Mouse (Mus musculus): Measurements from ENCODE around the gene Rhebl1. TPM values are rescaled to one million over a fixed set of nuclear protein-coding genes. Genes with fewer than 3 reads are reported as not detected.

Gene Rhebl1
- total and polyA plus RNA-seq, 3 experiments, result 10.1 to 16.6 TPM; not detected in 1

DNA sequence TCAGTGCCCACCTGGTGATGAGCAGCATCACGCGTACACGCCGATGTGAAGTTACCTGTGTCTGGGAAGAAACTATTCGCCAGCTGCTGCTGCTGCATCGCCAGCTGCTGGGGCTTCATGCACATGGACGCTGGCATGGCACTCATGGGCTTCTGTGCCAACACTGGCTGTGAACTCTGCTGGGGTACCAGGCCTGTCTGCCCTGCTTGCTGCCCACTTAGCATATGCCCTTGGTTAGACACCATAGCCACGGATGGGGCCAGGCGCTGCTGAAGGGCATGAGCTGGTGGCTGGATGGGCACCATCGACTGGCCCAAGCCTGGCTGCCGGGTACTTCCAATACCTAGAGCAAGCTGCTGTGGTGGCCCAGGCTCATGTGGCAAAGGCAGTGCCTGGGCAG lies 45.2 kb downstream of the Rhebl1 start:
- no peaks in the 10 kb centered on the region for H3K9me3 ChIP-seq (replicated peaks; ENCODE audit: insufficient read depth, low read length)
- no peak overlapping the region for H3K27ac ChIP-seq (ENCODE audit: control insufficient read depth, low read depth, low read length)
- H3K4me3 ChIP-seq (ENCODE audit: control insufficient read depth in 1 of 2, insufficient read depth in 1 of 2, low read depth in 2 of 2, low read length in 2 of 2), result no peak overlapping the region
- no peak overlapping the region for H3K9ac ChIP-seq (ENCODE audit: control insufficient read depth, low read depth, low read length, poor library complexity, severe bottlenecking)
- no peak for TF ChIP-seq MYC (IDR thresholded peaks at IDR 0.05; ENCODE audit: low read depth, low read length)
- TF ChIP-seq JUND (IDR thresholded peaks at IDR 0.05; ENCODE audit: low read depth, low read length), result no peak
- no peak for DNase-seq (ENCODE audit: low read depth, low spot score)
- no peaks in the 10 kb centered on the region for H3K4me1 ChIP-seq (ENCODE audit: control insufficient read depth in 1 of 2, insufficient read depth in 2 of 2, low read length in 2 of 2)
- H3K36me3 ChIP-seq (ENCODE audit: control insufficient read depth in 1 of 2, insufficient read depth in 2 of 2, low read length in 2 of 2), result peaks cover 0 to 40% of the 10 kb centered on the region in 2 experiments; a peak in 2 of 4 replicates
- no peaks in the 10 kb centered on the region for H3K27me3 ChIP-seq (ENCODE audit: control insufficient read depth in 1 of 2, insufficient read depth in 2 of 2, low read length in 2 of 2)
- no peaks in the 10 kb centered on the region; the same call in 1 of the 2 replicates for H3K79me2 ChIP-seq (ENCODE audit: control insufficient read depth, insufficient read depth, low read length, poor library complexity)

DNA sequence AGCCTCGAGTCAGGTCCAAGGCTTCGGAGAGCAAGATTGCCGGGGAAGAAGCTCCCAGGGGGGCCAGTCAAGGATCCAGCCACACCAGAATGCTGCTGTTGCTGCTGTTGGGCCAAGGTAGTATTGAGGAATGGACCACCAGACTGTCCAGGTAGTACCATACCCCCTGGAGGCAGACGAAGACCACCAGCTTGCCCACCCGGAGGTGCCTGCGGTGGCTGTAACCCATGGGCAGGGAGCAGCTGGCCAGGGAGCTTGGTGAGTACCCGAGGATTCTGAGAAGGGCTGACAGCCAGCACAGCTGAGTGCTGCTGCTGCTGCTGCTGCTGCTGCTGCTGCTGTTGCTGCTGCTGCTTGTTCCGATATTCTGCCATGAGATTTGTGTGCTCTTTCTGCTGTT lies 48.2 kb downstream of the Rhebl1 start:
- no peak overlapping the region for H3K27ac ChIP-seq (ENCODE audit: control insufficient read depth, low read depth, low read length)

DNA sequence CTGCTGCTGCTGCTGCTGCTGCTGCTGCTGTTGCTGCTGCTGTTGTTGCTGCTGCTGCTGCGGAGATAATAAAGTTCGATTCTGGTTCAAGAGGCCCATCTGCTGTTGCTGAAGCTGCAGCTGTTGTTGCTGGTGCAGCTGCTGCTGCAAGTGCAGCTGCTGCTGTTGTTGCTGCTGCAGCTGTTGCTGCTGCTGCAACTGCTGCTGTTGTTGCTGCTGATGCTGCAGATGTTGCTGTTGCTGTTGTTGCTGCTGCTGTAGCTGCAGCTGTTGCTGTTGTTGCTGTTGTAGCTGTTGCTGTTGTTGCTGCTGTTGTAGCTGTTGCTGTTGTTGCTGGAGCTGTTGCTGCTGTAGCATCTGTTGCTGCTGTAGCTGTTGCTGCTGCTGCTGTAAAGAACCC lies 49.2 kb downstream of the Rhebl1 start:
- H3K27ac ChIP-seq (ENCODE audit: control insufficient read depth, low read depth, low read length), result no peak overlapping the region
- no peaks in the 10 kb centered on the region; the same call in 1 of the 2 replicates for H3K79me2 ChIP-seq (ENCODE audit: control insufficient read depth, insufficient read depth, low read length, poor library complexity)
- H3K4me3 ChIP-seq (ENCODE audit: control insufficient read depth in 1 of 2, insufficient read depth in 1 of 2, low read depth in 2 of 2, low read length in 2 of 2), result no peak overlapping the region
- no peaks in the 10 kb centered on the region for H3K27me3 ChIP-seq (ENCODE audit: control insufficient read depth in 1 of 2, insufficient read depth in 2 of 2, low read length in 2 of 2)
- no peak for TF ChIP-seq MAFK (IDR thresholded peaks at IDR 0.05; ENCODE audit: borderline replicate concordance, low read depth, low read length)
- TF ChIP-seq BHLHE40 (IDR thresholded peaks at IDR 0.05; ENCODE audit: borderline replicate concordance, low read depth, low read length), result no peak
- TF ChIP-seq TCF12 (IDR thresholded peaks at IDR 0.05; ENCODE audit: low read depth, low read length), result no peak
- TF ChIP-seq EP300 (IDR thresholded peaks at IDR 0.05; ENCODE audit: low read depth in 1 of 2, low read length in 2 of 2), result no peak
- TF ChIP-seq TBP (IDR thresholded peaks at IDR 0.05; ENCODE audit: low read depth, low read length), result no peak
- TF ChIP-seq TAL1 (IDR thresholded peaks at IDR 0.05; ENCODE audit: low read length), result no peak
- no peak overlapping the region for H3K9ac ChIP-seq (ENCODE audit: control insufficient read depth, low read depth, low read length, poor library complexity, severe bottlenecking)
- no peak for DNase-seq (ENCODE audit: low read depth, low spot score)
- peaks cover 0 to 33% of the 10 kb centered on the region in 2 experiments; a peak in 2 of 4 replicates for H3K36me3 ChIP-seq (ENCODE audit: control insufficient read depth in 1 of 2, insufficient read depth in 2 of 2, low read length in 2 of 2)
- no peaks in the 10 kb centered on the region for H3K9me3 ChIP-seq (replicated peaks; ENCODE audit: insufficient read depth, low read length)
- H3K4me1 ChIP-seq (ENCODE audit: control insufficient read depth in 1 of 2, insufficient read depth in 2 of 2, low read length in 2 of 2), result no peaks in the 10 kb centered on the region

More for the DNA sequence above, 48.2 kb downstream of the Rhebl1 start:
- H3K79me2 ChIP-seq (ENCODE audit: control insufficient read depth, insufficient read depth, low read length, poor library complexity), result no peaks in the 10 kb centered on the region; the same call in 1 of the 2 replicates
- no peaks in the 10 kb centered on the region for H3K9me3 ChIP-seq (replicated peaks; ENCODE audit: insufficient read depth, low read length)
- no peak for DNase-seq (ENCODE audit: low read depth, low spot score)
- H3K27me3 ChIP-seq (ENCODE audit: control insufficient read depth in 1 of 2, insufficient read depth in 2 of 2, low read length in 2 of 2), result no peaks in the 10 kb centered on the region
- TF ChIP-seq MYC (IDR thresholded peaks at IDR 0.05; ENCODE audit: low read depth, low read length) (no peak), E2F4 (IDR thresholded peaks at IDR 0.05; ENCODE audit: borderline replicate concordance, low read depth, low read length) (no peak), EP300 (IDR thresholded peaks at IDR 0.05; ENCODE audit: low read depth in 1 of 2, low read length in 2 of 2) (no peak), POLR2A (IDR thresholded peaks at IDR 0.05; ENCODE audit: control insufficient read depth in 1 of 2, insufficient read depth in 1 of 2, low read depth in 1 of 2, low read length in 2 of 2, poor library complexity in 1 of 2) (no peak), ETS1 (IDR thresholded peaks at IDR 0.05; ENCODE audit: low read depth, low read length) (no peak), UBTF (IDR thresholded peaks at IDR 0.05; ENCODE audit: borderline replicate concordance, insufficient read depth, low read depth, low read length) (no peak), USF1 (IDR thresholded peaks at IDR 0.05; ENCODE audit: low read depth, low read length) (no peak), ZMIZ1 (IDR thresholded peaks at IDR 0.05; ENCODE audit: low read depth, low read length) (no peak), CHD1 (IDR thresholded peaks at IDR 0.05; ENCODE audit: low read depth, low read length) (no peak), ZNF384 (IDR thresholded peaks at IDR 0.05; ENCODE audit: low read depth, low read length) (no peak), SIN3A (IDR thresholded peaks at IDR 0.05; ENCODE audit: low read length) (no peak), POLR2AphosphoS2 (IDR thresholded peaks at IDR 0.05; ENCODE audit: low read length) (no peak), MAZ (IDR thresholded peaks at IDR 0.05; ENCODE audit: low read depth, low read length) (no peak), GABPA (IDR thresholded peaks at IDR 0.05; ENCODE audit: low read depth, low read length) (no peak), TBP (IDR thresholded peaks at IDR 0.05; ENCODE audit: low read depth, low read length) (no peak), MAFK (IDR thresholded peaks at IDR 0.05; ENCODE audit: borderline replicate concordance, low read depth, low read length) (no peak), NELFE (IDR thresholded peaks at IDR 0.05; ENCODE audit: low read depth, low read length) (no peak), NRF1 (IDR thresholded peaks at IDR 0.05; ENCODE audit: insufficient read depth, low read depth, low read length, poor library complexity, severe bottlenecking) (no peak)
- H3K9ac ChIP-seq (ENCODE audit: control insufficient read depth, low read depth, low read length, poor library complexity, severe bottlenecking), result no peak overlapping the region
- H3K4me1 ChIP-seq (ENCODE audit: control insufficient read depth in 1 of 2, insufficient read depth in 2 of 2, low read length in 2 of 2), result no peaks in the 10 kb centered on the region
- peaks cover 0 to 39% of the 10 kb centered on the region in 2 experiments; a peak in 2 of 4 replicates for H3K36me3 ChIP-seq (ENCODE audit: control insufficient read depth in 1 of 2, insufficient read depth in 2 of 2, low read length in 2 of 2)
- no peak overlapping the region for H3K4me3 ChIP-seq (ENCODE audit: control insufficient read depth in 1 of 2, insufficient read depth in 1 of 2, low read depth in 2 of 2, low read length in 2 of 2)
